Mouse (Mus musculus): Measurements from ENCODE around the gene Polr2h.

Gene Polr2h

GRCm38 (mm10) chr16:20699266-20699665 lies 18.2 kb upstream of the Polr2h start:
- in situ Hi-C loops (cut with MboI, MseI): loop anchor here in 1 of 2 experiments (25.0 kb wide), 1 partner anchor 1538 kb away; no protein-coding TSS in a partner anchor

- in situ Hi-C loops (cut with MboI, MseI): no loop called here
Observed at GRCm38 (mm10) chr16:20700036-20700435, 17.4 kb upstream of the Polr2h start.

GRCm38 (mm10) chr16:20701316-20701715 lies 16.1 kb upstream of the Polr2h start:
- in situ Hi-C loops (cut with MboI, MseI): no loop called here

GRCm38 (mm10) chr16:20701729-20702521 lies 15.5 kb upstream of the Polr2h start:
- in situ Hi-C loops (cut with MboI, MseI): no loop called here

- in situ Hi-C loops (cut with MboI, MseI): no loop called here
Observed at GRCm38 (mm10) chr16:20702522-20702893, 15.0 kb upstream of the Polr2h start.

GRCm38 (mm10) chr16:20703071-20703470 lies 14.4 kb upstream of the Polr2h start:
- in situ Hi-C loops (cut with MboI, MseI): no loop called here

GRCm38 (mm10) chr16:20703699-20704400 lies 13.6 kb upstream of the Polr2h start:
- in situ Hi-C loops (cut with MboI, MseI): no loop called here

- in situ Hi-C loops (cut with MboI, MseI): no loop called here
Observed at GRCm38 (mm10) chr16:20705786-20706185, 11.7 kb upstream of the Polr2h start.

- in situ Hi-C loops (cut with MboI, MseI): no loop called here
Observed at GRCm38 (mm10) chr16:20706407-20707055, 10.9 kb upstream of the Polr2h start.

GRCm38 (mm10) chr16:20708220-20708938 lies 9.1 kb upstream of the Polr2h start:
- in situ Hi-C loops (cut with MboI, MseI): no loop called here

- in situ Hi-C loops (cut with MboI, MseI): no loop called here
Observed at GRCm38 (mm10) chr16:20708939-20709734, 8.3 kb upstream of the Polr2h start.

- in situ Hi-C loops (cut with MboI, MseI): no loop called here
Observed at GRCm38 (mm10) chr16:20710370-20710769, 7.1 kb upstream of the Polr2h start.

GRCm38 (mm10) chr16:20710810-20711209 lies 6.7 kb upstream of the Polr2h start:
- in situ Hi-C loops (cut with MboI, MseI): no loop called here

- in situ Hi-C loops (cut with MboI, MseI): no loop called here
Observed at GRCm38 (mm10) chr16:20712190-20712589, 5.3 kb upstream of the Polr2h start.

- in situ Hi-C loops (cut with MboI, MseI): no loop called here
Observed at GRCm38 (mm10) chr16:20712889-20713288, 4.6 kb upstream of the Polr2h start.

GRCm38 (mm10) chr16:20714307-20715080 lies 3.0 kb upstream of the Polr2h start:
- in situ Hi-C loops (cut with MboI, MseI): loop anchor here in 1 of 2 experiments (5.0 kb wide), 1 partner anchor 97 kb away; no protein-coding TSS in a partner anchor

- in situ Hi-C loops (cut with MboI, MseI): loop anchor here in 1 of 2 experiments (5.0 kb wide), 1 partner anchor 98 kb away; no protein-coding TSS in a partner anchor
Observed at GRCm38 (mm10) chr16:20715161-20715560, 2.3 kb upstream of the Polr2h start.

- in situ Hi-C loops (cut with MboI, MseI): loop anchor here in 1 of 2 experiments (5.0 kb wide), 1 partner anchor 98 kb away; no protein-coding TSS in a partner anchor
Observed at GRCm38 (mm10) chr16:20715566-20715965, 1.9 kb upstream of the Polr2h start.

GRCm38 (mm10) chr16:20715976-20716840 lies 1.3 kb upstream of the Polr2h start:
- in situ Hi-C loops (cut with MboI, MseI): loop anchor here in 1 of 2 experiments (5.0 kb wide), 1 partner anchor 99 kb away; no protein-coding TSS in a partner anchor

All from T-helper 17 cell (primary cell).